Mouse (Mus musculus): ENCODE results near the gene 4933411K16Rik.

DNA sequence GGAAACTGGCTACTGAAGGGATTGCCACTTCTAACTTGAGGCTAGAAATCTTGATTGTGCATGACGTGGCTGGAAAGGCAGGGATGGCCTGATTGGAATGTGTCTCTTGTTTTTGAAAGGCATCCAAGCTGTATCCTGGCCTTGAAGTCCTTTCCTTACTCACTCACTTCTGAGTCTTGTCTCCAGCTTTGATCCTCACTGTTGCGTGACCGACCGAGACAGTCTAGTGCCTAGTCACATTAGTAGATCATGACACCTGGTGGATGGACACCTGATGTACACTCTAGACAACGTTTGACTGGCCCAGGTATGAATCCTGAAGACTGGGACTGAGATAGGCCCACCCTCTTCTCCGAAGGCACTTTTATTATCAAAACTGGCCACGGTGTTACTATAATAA is 20.8 kb downstream of the 4933411K16Rik start:
- TF ChIP-seq CTCF (IDR thresholded peaks at IDR 0.05; ENCODE audit: low read depth) (peak; percentile 55), EP300 (optimal IDR thresholded peaks at IDR 0.05) (no peak)

Measured in stomach, postnatal 0 days (tissue).